In the genomic region with DNA sequence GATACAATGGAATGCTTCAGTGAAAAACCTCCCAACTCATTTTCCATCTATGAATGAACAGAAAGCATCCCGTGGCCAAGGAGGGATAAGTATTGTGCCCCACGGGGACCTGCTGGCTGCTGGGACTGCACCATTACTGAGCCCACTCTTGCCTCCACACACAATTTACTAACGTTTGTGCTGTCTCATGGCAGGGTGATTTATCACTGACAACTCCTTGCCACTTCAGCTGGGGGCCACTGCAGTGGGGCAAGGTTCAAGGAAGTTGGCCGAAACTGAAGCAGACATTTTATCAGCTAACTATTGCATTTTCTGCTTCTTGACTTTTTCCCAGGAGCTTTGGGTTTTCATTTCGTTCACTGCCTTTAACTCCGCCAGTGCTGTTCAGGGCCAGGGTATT, we compare ENCODE assay signal across 19 mouse cellular contexts. TPM values are rescaled to one million over a fixed set of nuclear protein-coding genes. Genes with fewer than 3 reads are reported as not detected.
DNase-seq lines count a peak whose midpoint lies in the region; ATAC-seq and TF ChIP-seq lines count a peak whose summit lies in the region.
"Had no signal": no experiment of that assay in that cellular context is flagged by ENCODE, and none has a peak within 500 bp of the region (broad histone marks: within the 10 kb centered on the region; RNA-seq: fewer than 3 reads in every experiment).

No protein-coding gene starts in this region.

- ATAC-seq in midbrain, postnatal 0 days (ENCODE audit: low FRiP score): no peak
- peak; percentile 78 for ATAC-seq in intestine, embryonic 15.5 days
- ATAC-seq: forebrain, postnatal 0 days; inflammation-experienced regulatory T-cells, adult 6 months; Patski had no signal

- peak; percentile 12 for DNase-seq in adrenal gland, postnatal 10 days
- DNase-seq in adrenal gland, adult 8-10 months: no peak
- peak; percentile 10 for DNase-seq in midbrain, postnatal 0 days (ENCODE audit: low spot score)
- no peak for DNase-seq in midbrain, embryonic 10.5 days (ENCODE audit: low spot score)
- DNase-seq in gastrocnemius, adult 8-10 months (ENCODE audit: low spot score in 2 of 2): no peak
- no peak for DNase-seq in retina, embryonic 14.5 days (ENCODE audit: low spot score)
- DNase-seq: cerebellum, adult 9-10 months; forebrain, postnatal 0 days; gastrocnemius, postnatal 10 days; heart, postnatal 14 days; lung, adult 2 months; retina, postnatal 1 day; thymus, postnatal 36 days had no signal

- no peak overlapping the region for H3K4me3 ChIP-seq in midbrain, postnatal 0 days (ENCODE audit: low read depth, low read length)
- H3K4me3 ChIP-seq in midbrain, embryonic 10.5 days: no peak overlapping the region
- H3K4me3 ChIP-seq in intestine, embryonic 15.5 days (replicated peaks): no peak overlapping the region
- H3K4me3 ChIP-seq in small intestine, adult 2 months (ENCODE audit: low read depth, low read length): no peak overlapping the region
- H3K4me3 ChIP-seq: limb, embryonic 15.5 days had no signal

- no peak for TF ChIP-seq POLR2A in small intestine, adult 2 months (IDR thresholded peaks at IDR 0.05; ENCODE audit: low read depth, low read length)

- H3K27me3 ChIP-seq in midbrain, postnatal 0 days (ENCODE audit: insufficient read depth, low read length): no peaks in the 10 kb centered on the region
- no peaks in the 10 kb centered on the region for H3K27me3 ChIP-seq in midbrain, embryonic 10.5 days (ENCODE audit: low read depth, poor library complexity, severe bottlenecking)
- H3K27me3 ChIP-seq in intestine, embryonic 15.5 days (replicated peaks): no peaks in the 10 kb centered on the region
- no peaks in the 10 kb centered on the region for H3K27me3 ChIP-seq in small intestine, adult 2 months (ENCODE audit: control insufficient read depth, insufficient read depth, low read length)
- H3K27me3 ChIP-seq: limb, embryonic 15.5 days; Patski had no signal

- WGBS in midbrain, postnatal 0 days: 64% methylated on average over 6 of the region's 6 CpGs
- WGBS in midbrain, embryonic 10.5 days: 86% methylated on average over 6 of the region's 6 CpGs
- 34% methylated on average over 6 of the region's 6 CpGs for WGBS in intestine, embryonic 15.5 days
- WGBS in small intestine, adult 2 months: 24% methylated on average over 6 of the region's 6 CpGs

- H3K9ac ChIP-seq in midbrain, postnatal 0 days (replicated peaks; ENCODE audit: low read length, poor library complexity, severe bottlenecking): no peak overlapping the region
- no peak overlapping the region for H3K9ac ChIP-seq in intestine, embryonic 15.5 days
- H3K9ac ChIP-seq: forebrain, postnatal 0 days; limb, embryonic 15.5 days had no signal

- no peak overlapping the region for H3K4me2 ChIP-seq in midbrain, postnatal 0 days (ENCODE audit: low read depth, low read length, poor library complexity, severe bottlenecking)
- no peak overlapping the region for H3K4me2 ChIP-seq in intestine, embryonic 15.5 days (replicated peaks)
- H3K4me2 ChIP-seq: limb, embryonic 15.5 days had no signal

- no peaks in the 10 kb centered on the region for H3K36me3 ChIP-seq in midbrain, postnatal 0 days (ENCODE audit: insufficient read depth, low read length)
- H3K36me3 ChIP-seq in midbrain, embryonic 10.5 days: no peaks in the 10 kb centered on the region
- no peaks in the 10 kb centered on the region for H3K36me3 ChIP-seq in intestine, embryonic 15.5 days
- H3K36me3 ChIP-seq in small intestine, adult 2 months (ENCODE audit: control insufficient read depth, insufficient read depth, low read length): no peaks in the 10 kb centered on the region
- H3K36me3 ChIP-seq: limb, embryonic 15.5 days had no signal

- TF ChIP-seq CTCF in midbrain, postnatal 0 days (IDR thresholded peaks at IDR 0.05): no peak
- no peak for TF ChIP-seq CTCF in small intestine, adult 2 months (IDR thresholded peaks at IDR 0.05; ENCODE audit: extremely low read depth, insufficient read length, insufficient replicate concordance, low read depth, low read length)

- H3K9me3 ChIP-seq in midbrain, postnatal 0 days (ENCODE audit: low read length): no peaks in the 10 kb centered on the region
- H3K9me3 ChIP-seq in midbrain, embryonic 10.5 days (replicated peaks): no peaks in the 10 kb centered on the region
- H3K9me3 ChIP-seq in intestine, embryonic 15.5 days: no peaks in the 10 kb centered on the region
- H3K9me3 ChIP-seq: limb, embryonic 15.5 days had no signal

- no peak overlapping the region for H3K27ac ChIP-seq in midbrain, postnatal 0 days (ENCODE audit: low read depth, low read length)
- H3K27ac ChIP-seq in midbrain, embryonic 10.5 days (replicated peaks): no peak overlapping the region
- no peak overlapping the region for H3K27ac ChIP-seq in intestine, embryonic 15.5 days
- H3K27ac ChIP-seq in small intestine, adult 2 months (ENCODE audit: insufficient read depth, low read depth, low read length): peak overlapping the region; percentile 90
- H3K27ac ChIP-seq: limb, embryonic 15.5 days; macrophage had no signal

- no peaks in the 10 kb centered on the region for H3K4me1 ChIP-seq in midbrain, postnatal 0 days (ENCODE audit: insufficient read depth, low read length)
- H3K4me1 ChIP-seq in midbrain, embryonic 10.5 days: no peaks in the 10 kb centered on the region
- H3K4me1 ChIP-seq in intestine, embryonic 15.5 days (replicated peaks): peaks cover 8% of the 10 kb centered on the region; the same call in 1 of the 2 replicates
- H3K4me1 ChIP-seq in small intestine, adult 2 months (ENCODE audit: control insufficient read depth, insufficient read depth, insufficient read length, low read length): peaks cover 22% of the 10 kb centered on the region; the same call in 1 of the 2 replicates

RNA-seq across cellular contexts. Expression of a gene that starts 17.5 kb away (rescaled TPM):
- 10 to 100 TPM; 34.5 to 47.2 TPM for total RNA-seq in adrenal gland, postnatal 10 days (2021)
- total RNA-seq in adrenal gland, adult 8-10 months (2022): 1 to 10 TPM; 3.6 to 6.3 (median 4.6) TPM
- total RNA-seq in midbrain, postnatal 0 days (2014; rRNA removed): 15.7 and 16.2 TPM in 2 replicates
- polyA plus RNA-seq in midbrain, postnatal 0 days (2015; fragmentation: Nextera tagmentation; extraction: Ambion mirVana): 17.9 and 19.8 TPM in 2 replicates
- polyA plus RNA-seq in midbrain, embryonic 10.5 days (2016; fragmentation: Nextera tagmentation; extraction: Ambion mirVana): 1.5 and 1.9 TPM in 2 replicates
- polyA plus RNA-seq in intestine, embryonic 15.5 days (2015; fragmentation: Nextera tagmentation; extraction: Ambion mirVana): 6.9 and 7.1 TPM in 2 replicates
- 2.1 and 9.0 TPM in 2 replicates for polyA plus RNA-seq in small intestine, adult 2 months (2012; rRNA removed)
- total RNA-seq in gastrocnemius, adult 8-10 months (2022): 10 to 100 TPM; 26.3 to 47.8 (median 38.9) TPM

Comparison
In these comparisons a context has a peak if more than half of its experiments do, and no peak if none do; other contexts are left out.
1. DNase-seq: peak in adrenal gland, postnatal 10 days (single experiment) and midbrain, postnatal 0 days (single experiment); none in adrenal gland, adult 8-10 months (single experiment), midbrain, embryonic 10.5 days (single experiment), gastrocnemius, adult 8-10 months (0 of 2) and retina, embryonic 14.5 days (single experiment).